Mouse (Mus musculus) T-helper 1 cell (primary cell): ENCODE data around the gene Pi4k2b.
"Not testable (repeated sequence)": the region's sequence is repeated elsewhere in the genome, so short reads cannot be mapped to it uniquely, and the experiment has no call there.

ENCODE experiments used
- in situ Hi-C: fragments of 300-600 bp; cut with MboI, MseI; formaldehyde crosslinking; loops from one replicate; pipeline ENCODE4 v1.15.1; 2025; ENCODE audit warnings: high pct_unique_total_duplicates

Gene Pi4k2b

GRCm38 (mm10) chr5:52741391-52742111 is at the start of gene Pi4k2b:
Gene Pi4k2b (plus strand): TSS chr5:52741574.
- in situ Hi-C loops, result no loop called here

- in situ Hi-C loops, result no loop called here
Observed at GRCm38 (mm10) chr5:52697291-52697690, 44.1 kb upstream of the Pi4k2b start.

- in situ Hi-C loops, result not testable (repeated sequence)
Observed at GRCm38 (mm10) chr5:52697882-52698440, 43.4 kb upstream of the Pi4k2b start.

- in situ Hi-C loops, result no loop called here
Observed at GRCm38 (mm10) chr5:52704562-52704961, 36.8 kb upstream of the Pi4k2b start.

GRCm38 (mm10) chr5:52712704-52713103 is 28.7 kb upstream of the Pi4k2b start:
- in situ Hi-C loops, result no loop called here

- in situ Hi-C loops, result no loop called here
Observed at GRCm38 (mm10) chr5:52716742-52717448, 24.5 kb upstream of the Pi4k2b start.

GRCm38 (mm10) chr5:52721003-52721402 is 20.4 kb upstream of the Pi4k2b start:
- in situ Hi-C loops, result no loop called here

- in situ Hi-C loops, result no loop called here
Observed at GRCm38 (mm10) chr5:52727747-52728146, 13.6 kb upstream of the Pi4k2b start.

- in situ Hi-C loops, result no loop called here
Observed at GRCm38 (mm10) chr5:52732811-52733210, 8.6 kb upstream of the Pi4k2b start.

- in situ Hi-C loops, result no loop called here
Observed at GRCm38 (mm10) chr5:52736046-52736445, 5.3 kb upstream of the Pi4k2b start.

- in situ Hi-C loops, result no loop called here
Observed at GRCm38 (mm10) chr5:52742112-52742813, 889 bp downstream of the Pi4k2b start.

GRCm38 (mm10) chr5:52743231-52743630 is 1.9 kb downstream of the Pi4k2b start:
- in situ Hi-C loops, result no loop called here

GRCm38 (mm10) chr5:52746920-52747319 is 5.5 kb downstream of the Pi4k2b start:
- in situ Hi-C loops, result no loop called here

- in situ Hi-C loops, result no loop called here
Observed at GRCm38 (mm10) chr5:52748732-52749131, 7.4 kb downstream of the Pi4k2b start.

- in situ Hi-C loops, result no loop called here
Observed at GRCm38 (mm10) chr5:52753146-52753545, 11.8 kb downstream of the Pi4k2b start.

GRCm38 (mm10) chr5:52754196-52754595 is 12.8 kb downstream of the Pi4k2b start:
- in situ Hi-C loops, result no loop called here

GRCm38 (mm10) chr5:52755337-52755736 is 14.0 kb downstream of the Pi4k2b start:
- in situ Hi-C loops, result no loop called here

GRCm38 (mm10) chr5:52755989-52756388 is 14.6 kb downstream of the Pi4k2b start:
- in situ Hi-C loops, result no loop called here

GRCm38 (mm10) chr5:52762586-52762985 is 21.2 kb downstream of the Pi4k2b start:
- in situ Hi-C loops, result no loop called here

GRCm38 (mm10) chr5:52774267-52774666 is 32.9 kb downstream of the Pi4k2b start:
- in situ Hi-C loops, result no loop called here

- in situ Hi-C loops, result loop anchor here (25.0 kb wide), 1 partner anchor 588 kb away; the partner anchor contains the start of gene Dhx15
Observed at GRCm38 (mm10) chr5:52775237-52775636, 33.9 kb downstream of the Pi4k2b start, which contains the start of gene Zcchc4. Gene Zcchc4 (plus strand): TSS chr5:52775409.
